Mouse (Mus musculus) brain, embryonic 14.5 days (tissue): Measurements from ENCODE around the gene St8sia1. TPM values are rescaled to one million over a fixed set of nuclear protein-coding genes. Genes with fewer than 3 reads are reported as not detected.

Experiments
- DNase-seq: peaks from one replicate; pipeline ENCODE4 v3.0.0-alpha.2; 2011; ENCODE audit warnings: low read depth
- CTCF ChIP-seq: fragments of 200-500 bp; IDR thresholded peaks from 2 replicates; pipeline ENCODE4 v1.5.1; 2012; ENCODE audit warnings: inconsistent platforms, mild to moderate bottlenecking, moderate library complexity, borderline replicate concordance; ENCODE audit not compliant: insufficient read depth, insufficient read length; ENCODE audit errors: extremely low read depth
- POLR2A ChIP-seq: fragments of 200-500 bp; IDR thresholded peaks from 2 replicates; pipeline ENCODE4 v1.6.1; 2012; ENCODE audit warnings: mild to moderate bottlenecking, inconsistent platforms, borderline replicate concordance; ENCODE audit not compliant: poor library complexity, insufficient read depth, insufficient read length, severe bottlenecking; ENCODE audit errors: extremely low read depth
- polyA plus RNA-seq: library from polyadenylated mRNA; depleted of rRNA; stranded (reverse); fragments of >200 nt; gene quantifications from 2 replicates; pipeline ENCODE4 v1.2.3, GENCODE M21; 2012

St8sia1 gene
- polyA plus RNA-seq, 1 experiment, result 20.6 TPM

- no peak for TF ChIP-seq POLR2A
- TF ChIP-seq CTCF, result no peak
- DNase-seq, result no peak
Measured at GRCm38 (mm10) chr6:142812969-142813368, 151.3 kb downstream of the St8sia1 start.

GRCm38 (mm10) chr6:142810239-142810638 is 154.0 kb downstream of the St8sia1 start:
- no peak for DNase-seq

GRCm38 (mm10) chr6:142809373-142810098 is 154.7 kb downstream of the St8sia1 start:
- no peak for TF ChIP-seq POLR2A
- TF ChIP-seq CTCF, result no peak
- DNase-seq, result no peak

More at GRCm38 (mm10) chr6:142810239-142810638, 154.0 kb downstream of the St8sia1 start:
- TF ChIP-seq CTCF (no peak), POLR2A (no peak)

- no peak for TF ChIP-seq POLR2A
- TF ChIP-seq CTCF, result no peak
- DNase-seq, result no peak
Measured at GRCm38 (mm10) chr6:142806326-142806725, 157.9 kb downstream of the St8sia1 start.

GRCm38 (mm10) chr6:142804402-142804801 is 159.8 kb downstream of the St8sia1 start, which contains the start of gene Sult6b2:
Gene Sult6b2, minus strand, starts transcription at chr6:142804502.
- no peak for DNase-seq
- no peak for TF ChIP-seq CTCF
- no peak for TF ChIP-seq POLR2A

GRCm38 (mm10) chr6:142802617-142803525 is 161.4 kb downstream of the St8sia1 start:
- DNase-seq, result no peak
- TF ChIP-seq POLR2A, result no peak
- TF ChIP-seq CTCF, result no peak

- TF ChIP-seq CTCF, result no peak
- TF ChIP-seq POLR2A, result no peak
- DNase-seq, result no peak
Measured at GRCm38 (mm10) chr6:142801687-142802086, 162.6 kb downstream of the St8sia1 start.

DNA sequence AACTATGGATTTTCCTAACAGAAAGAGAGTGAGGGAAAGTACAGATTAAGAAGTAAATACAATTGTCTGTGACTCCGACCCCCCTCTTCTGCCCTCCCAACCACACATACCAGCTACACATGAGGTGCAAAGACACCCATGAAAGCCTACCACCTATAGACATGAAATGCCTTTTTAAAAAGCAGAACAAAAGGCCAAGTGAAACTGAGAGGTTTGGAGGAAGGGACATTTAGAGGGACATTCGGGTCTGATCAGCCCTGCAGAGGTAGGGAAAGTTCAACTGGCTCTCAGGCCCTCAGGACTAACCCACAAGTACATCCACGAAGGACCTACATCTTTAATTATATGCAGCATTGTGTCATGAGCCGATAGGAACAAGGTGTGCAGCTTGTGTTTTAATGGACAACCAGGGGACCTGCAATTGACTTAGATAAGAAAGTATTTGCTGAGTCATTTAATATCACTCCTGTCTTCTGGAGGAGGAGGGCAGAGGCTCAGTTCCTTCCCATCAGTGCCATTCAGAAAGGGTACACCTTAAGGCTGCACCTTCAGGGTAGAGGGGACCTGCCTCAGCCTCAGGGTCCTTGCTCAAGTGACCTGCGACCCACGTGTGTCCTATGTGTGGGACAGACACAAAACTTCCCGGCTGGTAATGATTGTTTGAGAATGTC is 164.4 kb downstream of the St8sia1 start:
- no peak for TF ChIP-seq POLR2A
- no peak for TF ChIP-seq CTCF
- DNase-seq, result no peak

- TF ChIP-seq CTCF, result no peak
- TF ChIP-seq POLR2A, result no peak
Measured at GRCm38 (mm10) chr6:142798837-142799236, 165.4 kb downstream of the St8sia1 start.

DNA sequence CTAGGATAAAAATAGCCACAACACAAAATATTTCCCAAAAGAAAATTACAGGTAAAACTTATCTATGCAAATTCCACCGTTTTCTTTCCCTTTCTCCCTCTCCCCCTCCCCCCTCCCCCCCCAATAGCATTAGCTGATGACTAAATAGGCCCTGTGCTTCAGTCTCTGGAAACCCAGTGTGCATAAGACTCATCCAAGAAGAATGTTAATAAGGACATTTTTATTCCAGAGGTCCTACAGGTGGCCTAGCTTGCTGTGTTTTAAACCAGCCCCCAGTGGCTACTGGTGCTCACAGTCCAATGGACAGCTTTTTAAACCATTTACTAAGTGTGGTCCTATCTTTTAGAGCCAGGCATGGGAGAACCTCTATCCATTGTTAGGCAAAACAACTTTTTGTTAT is 166.3 kb downstream of the St8sia1 start:
- no peak for DNase-seq
- TF ChIP-seq CTCF (no peak), POLR2A (no peak)

More at GRCm38 (mm10) chr6:142798837-142799236, 165.4 kb downstream of the St8sia1 start:
- DNase-seq, result no peak
